Mouse (Mus musculus): Measurements from ENCODE around the gene Wdr11. TPM values are rescaled to one million over a fixed set of nuclear protein-coding genes. Genes with fewer than 3 reads are reported as not detected.

The Wdr11 gene
- polyA plus RNA-seq, 1 experiment, result 28.0 TPM

GRCm38 (mm10) chr7:129663781-129664505, 72.3 kb downstream of the Wdr11 start:
- Histone ChIP-seq H3K27ac (ENCODE audit: insufficient read depth, low read length) (no peak overlapping the region), H3K9me3 (replicated peaks; ENCODE audit: control insufficient read depth, insufficient read depth, low read length, poor library complexity, severe bottlenecking) (no peaks in the 10 kb centered on the region), H3K9ac (ENCODE audit: low read depth, poor library complexity, severe bottlenecking) (no peak overlapping the region), H3K27me3 (ENCODE audit: control insufficient read depth, insufficient read depth, low read length, poor library complexity, severe bottlenecking) (no peaks in the 10 kb centered on the region), H3K4me1 (ENCODE audit: control insufficient read depth, insufficient read depth, low read length) (no peaks in the 10 kb centered on the region), H3K4me3 (ENCODE audit: low read depth, low read length) (no peak overlapping the region), H3K36me3 (ENCODE audit: control insufficient read depth, insufficient read depth, low read length, poor library complexity, severe bottlenecking) (no peaks in the 10 kb centered on the region)
- TF ChIP-seq POLR2A (IDR thresholded peaks at IDR 0.05; ENCODE audit: insufficient read depth, low read length), result no peak
- no peak for TF ChIP-seq CTCF (IDR thresholded peaks at IDR 0.05; ENCODE audit: low read depth, low read length)
- no peak for TF ChIP-seq EP300 (IDR thresholded peaks at IDR 0.05; ENCODE audit: insufficient read depth, low read depth, low read length)

- H3K4me1 ChIP-seq (ENCODE audit: control insufficient read depth, insufficient read depth, low read length), result no peaks in the 10 kb centered on the region
- TF ChIP-seq POLR2A (IDR thresholded peaks at IDR 0.05; ENCODE audit: insufficient read depth, low read length) (no peak), CTCF (IDR thresholded peaks at IDR 0.05; ENCODE audit: low read depth, low read length) (no peak), EP300 (IDR thresholded peaks at IDR 0.05; ENCODE audit: insufficient read depth, low read depth, low read length) (no peak)
- no peaks in the 10 kb centered on the region for H3K9me3 ChIP-seq (replicated peaks; ENCODE audit: control insufficient read depth, insufficient read depth, low read length, poor library complexity, severe bottlenecking)
- no peak overlapping the region for H3K27ac ChIP-seq (ENCODE audit: insufficient read depth, low read length)
- no peaks in the 10 kb centered on the region for H3K27me3 ChIP-seq (ENCODE audit: control insufficient read depth, insufficient read depth, low read length, poor library complexity, severe bottlenecking)
- H3K36me3 ChIP-seq (ENCODE audit: control insufficient read depth, insufficient read depth, low read length, poor library complexity, severe bottlenecking), result no peaks in the 10 kb centered on the region
- no peak overlapping the region for H3K4me3 ChIP-seq (ENCODE audit: low read depth, low read length)
- H3K9ac ChIP-seq (ENCODE audit: low read depth, poor library complexity, severe bottlenecking), result no peak overlapping the region
Measured at GRCm38 (mm10) chr7:129665411-129665810, 73.7 kb downstream of the Wdr11 start.

GRCm38 (mm10) chr7:129665921-129666320, 74.3 kb downstream of the Wdr11 start:
- no peaks in the 10 kb centered on the region for H3K4me1 ChIP-seq (ENCODE audit: control insufficient read depth, insufficient read depth, low read length)
- TF ChIP-seq POLR2A (IDR thresholded peaks at IDR 0.05; ENCODE audit: insufficient read depth, low read length) (no peak), EP300 (IDR thresholded peaks at IDR 0.05; ENCODE audit: insufficient read depth, low read depth, low read length) (no peak), CTCF (IDR thresholded peaks at IDR 0.05; ENCODE audit: low read depth, low read length) (no peak)
- H3K9ac ChIP-seq (ENCODE audit: low read depth, poor library complexity, severe bottlenecking), result no peak overlapping the region
- no peak overlapping the region for H3K27ac ChIP-seq (ENCODE audit: insufficient read depth, low read length)
- H3K36me3 ChIP-seq (ENCODE audit: control insufficient read depth, insufficient read depth, low read length, poor library complexity, severe bottlenecking), result no peaks in the 10 kb centered on the region
- no peaks in the 10 kb centered on the region for H3K27me3 ChIP-seq (ENCODE audit: control insufficient read depth, insufficient read depth, low read length, poor library complexity, severe bottlenecking)
- no peaks in the 10 kb centered on the region for H3K9me3 ChIP-seq (replicated peaks; ENCODE audit: control insufficient read depth, insufficient read depth, low read length, poor library complexity, severe bottlenecking)
- no peak overlapping the region for H3K4me3 ChIP-seq (ENCODE audit: low read depth, low read length)

GRCm38 (mm10) chr7:129666526-129666925, 74.9 kb downstream of the Wdr11 start:
- TF ChIP-seq CTCF (IDR thresholded peaks at IDR 0.05; ENCODE audit: low read depth, low read length), result no peak
- no peak for TF ChIP-seq POLR2A (IDR thresholded peaks at IDR 0.05; ENCODE audit: insufficient read depth, low read length)
- no peak for TF ChIP-seq EP300 (IDR thresholded peaks at IDR 0.05; ENCODE audit: insufficient read depth, low read depth, low read length)
- Histone ChIP-seq H3K9ac (ENCODE audit: low read depth, poor library complexity, severe bottlenecking) (no peak overlapping the region), H3K4me3 (ENCODE audit: low read depth, low read length) (no peak overlapping the region), H3K4me1 (ENCODE audit: control insufficient read depth, insufficient read depth, low read length) (no peaks in the 10 kb centered on the region), H3K9me3 (replicated peaks; ENCODE audit: control insufficient read depth, insufficient read depth, low read length, poor library complexity, severe bottlenecking) (no peaks in the 10 kb centered on the region), H3K36me3 (ENCODE audit: control insufficient read depth, insufficient read depth, low read length, poor library complexity, severe bottlenecking) (no peaks in the 10 kb centered on the region), H3K27ac (ENCODE audit: insufficient read depth, low read length) (no peak overlapping the region), H3K27me3 (ENCODE audit: control insufficient read depth, insufficient read depth, low read length, poor library complexity, severe bottlenecking) (no peaks in the 10 kb centered on the region)

- H3K27ac ChIP-seq (ENCODE audit: insufficient read depth, low read length), result no peak overlapping the region
- TF ChIP-seq CTCF (IDR thresholded peaks at IDR 0.05; ENCODE audit: low read depth, low read length) (no peak), POLR2A (IDR thresholded peaks at IDR 0.05; ENCODE audit: insufficient read depth, low read length) (no peak), EP300 (IDR thresholded peaks at IDR 0.05; ENCODE audit: insufficient read depth, low read depth, low read length) (no peak)
- no peak overlapping the region for H3K9ac ChIP-seq (ENCODE audit: low read depth, poor library complexity, severe bottlenecking)
- no peaks in the 10 kb centered on the region for H3K4me1 ChIP-seq (ENCODE audit: control insufficient read depth, insufficient read depth, low read length)
- no peak overlapping the region for H3K4me3 ChIP-seq (ENCODE audit: low read depth, low read length)
- H3K36me3 ChIP-seq (ENCODE audit: control insufficient read depth, insufficient read depth, low read length, poor library complexity, severe bottlenecking), result no peaks in the 10 kb centered on the region
- no peaks in the 10 kb centered on the region for H3K9me3 ChIP-seq (replicated peaks; ENCODE audit: control insufficient read depth, insufficient read depth, low read length, poor library complexity, severe bottlenecking)
- H3K27me3 ChIP-seq (ENCODE audit: control insufficient read depth, insufficient read depth, low read length, poor library complexity, severe bottlenecking), result no peaks in the 10 kb centered on the region
Measured at GRCm38 (mm10) chr7:129670280-129670679, 78.6 kb downstream of the Wdr11 start.

Data from ES-Bruce4 (cell line).